Mouse (Mus musculus) heart, postnatal 14 days (tissue): ENCODE results near the gene Ryr3. TPM values are rescaled to one million over a fixed set of nuclear protein-coding genes. Genes with fewer than 3 reads are reported as not detected.

Experiments used
- DNase-seq, 2 experiments: peaks; one replicate each; pipeline ENCODE4 v3.0.0; 2021 to 2022
- intact Hi-C: fragments of 180-260 bp; cut with DNase I; formaldehyde crosslinking; loops from one replicate; pipeline ENCODE4 v1.15.1; 2025
- microRNA-seq, 2 experiments: library from miRNA; unstranded; fragments of <30 nt; microRNA quantifications; one replicate each; pipeline ENCODE4 v1.2.0; 2021 to 2022
- total RNA-seq, 2 experiments: library from RNA; stranded (reverse); gene quantifications; 2 replicates each; pipeline ENCODE4 v1.2.3; 2021

Gene Ryr3
- total RNA-seq, 2 experiments from 2014 or later, result 1.00 to 1.4 TPM

GRCm38 (mm10) chr2:112593322-112593721 lies 623.6 kb downstream of the Ryr3 start:
- intact Hi-C loops, result no loop called here

GRCm38 (mm10) chr2:112591451-112591871 lies 625.4 kb downstream of the Ryr3 start:
- intact Hi-C loops, result no loop called here
- DNase-seq, result peak; percentile 14 to 15

More at GRCm38 (mm10) chr2:112593322-112593721, 623.6 kb downstream of the Ryr3 start:
- no peak for DNase-seq

- no peak for DNase-seq
- intact Hi-C loops, result no loop called here
Measured at GRCm38 (mm10) chr2:112590985-112591384, 625.9 kb downstream of the Ryr3 start.

Small RNA genes lying within 50 kb of the gene (microRNA-seq; reads per million reads assigned to microRNA genes)
- gene Gm44374, result 0 reads per million in 2 experiments

Other genes with a start within 250 kb of the Ryr3 start
- not detected for gene Tmco5b, start 68.6 kb upstream of the Ryr3 start, total RNA-seq
- 10 to 100 TPM; 24.3 to 26.9 TPM for gene Fmn1, start 110.6 kb upstream of the Ryr3 start, total RNA-seq